Mouse (Mus musculus) hematopoietic stem cell, adult 5-6 weeks (primary cell): Measurements from ENCODE around the gene Atp6ap2. TPM values are rescaled to one million over a fixed set of nuclear protein-coding genes. Genes with fewer than 3 reads are reported as not detected.
"Not testable (repeated sequence)": the region's sequence is repeated elsewhere in the genome, so short reads cannot be mapped to it uniquely, and the experiment has no call there.

Experiments
- ATAC-seq, 2 experiments: fragments of 125-278 bp in 1 of 2; replicated peaks in 1 of 2; 2 replicates each; pipeline ENCODE4 v1.8.0; 2016 to 2017; ENCODE audit warnings: inconsistent platforms in 2 of 2, mild to moderate bottlenecking in 2 of 2, moderate number of reproducible peaks in 2 of 2, low read depth in 1 of 2, moderate TSS enrichment in 1 of 2; ENCODE audit not compliant: low FRiP score in 2 of 2, poor library complexity in 2 of 2, severe bottlenecking in 2 of 2, insufficient read depth in 1 of 2, low TSS enrichment in 1 of 2
- total RNA-seq: library from RNA; stranded (forward); fragments of 172-1452, 232-1000 nt; gene quantifications from 2 replicates; pipeline ENCODE4 v1.2.3, GENCODE M21; 2017

The Atp6ap2 gene
- total RNA-seq: 67.9 and 87.2 TPM in 2 replicates

- ATAC-seq: peak; percentile 99
Observed at GRCm38 (mm10) chrX:12587192-12587957, at the start of gene Atp6ap2. Gene Atp6ap2 (plus strand): TSS chrX:12587801.

GRCm38 (mm10) chrX:12544417-12544816, 43.2 kb upstream of the Atp6ap2 start:
- ATAC-seq: no peak

GRCm38 (mm10) chrX:12557086-12557485, 30.5 kb upstream of the Atp6ap2 start:
- ATAC-seq: no peak

GRCm38 (mm10) chrX:12571407-12571806, 16.2 kb upstream of the Atp6ap2 start:
- ATAC-seq: no peak

GRCm38 (mm10) chrX:12577936-12578335, 9.7 kb upstream of the Atp6ap2 start:
- no peak for ATAC-seq

GRCm38 (mm10) chrX:12578339-12578868, 9.2 kb upstream of the Atp6ap2 start:
- no peak for ATAC-seq

- ATAC-seq: no peak
Observed at GRCm38 (mm10) chrX:12583261-12583660, 4.3 kb upstream of the Atp6ap2 start.

GRCm38 (mm10) chrX:12587958-12588355, 356 bp downstream of the Atp6ap2 start:
- peak in 1 of 2 experiments; percentile 20; a peak in 1 of 4 replicates for ATAC-seq

- ATAC-seq: no peak
Observed at GRCm38 (mm10) chrX:12591401-12591943, 3.9 kb downstream of the Atp6ap2 start.

- no peak for ATAC-seq
Observed at GRCm38 (mm10) chrX:12592011-12592410, 4.4 kb downstream of the Atp6ap2 start.

GRCm38 (mm10) chrX:12593824-12594223, 6.2 kb downstream of the Atp6ap2 start:
- ATAC-seq: no peak

- ATAC-seq: not testable (repeated sequence)
Observed at GRCm38 (mm10) chrX:12610541-12610940, 22.9 kb downstream of the Atp6ap2 start.

GRCm38 (mm10) chrX:12611211-12611610, 23.6 kb downstream of the Atp6ap2 start:
- no peak for ATAC-seq

GRCm38 (mm10) chrX:12612360-12612759, 24.8 kb downstream of the Atp6ap2 start:
- ATAC-seq: not testable (repeated sequence)

- ATAC-seq: no peak
Observed at GRCm38 (mm10) chrX:12625131-12625530, 37.5 kb downstream of the Atp6ap2 start.

GRCm38 (mm10) chrX:12644976-12645375, 57.4 kb downstream of the Atp6ap2 start:
- no peak for ATAC-seq

GRCm38 (mm10) chrX:12645531-12646304, 58.1 kb downstream of the Atp6ap2 start:
- no peak for ATAC-seq

GRCm38 (mm10) chrX:12651906-12652305, 64.3 kb downstream of the Atp6ap2 start:
- ATAC-seq: no peak
